Mouse (Mus musculus): Measurements from ENCODE around the gene Tcf25. TPM values are rescaled to one million over a fixed set of nuclear protein-coding genes. Genes with fewer than 3 reads are reported as not detected.

The Tcf25 gene
- 100 to 1,000 TPM; 239 to 260 TPM for polyA plus RNA-seq (2017; shearing (Covaris generic))

GRCm38 (mm10) chr8:123373403-123374238, at the start of gene Tcf25:
Tcf25 (plus strand) TSS chr8:123373753.

GRCm38 (mm10) chr8:123332262-123333090, 41.1 kb upstream of the Tcf25 start, which contains the start of gene Spire2:
Spire2 (plus strand) TSS chr8:123332713.

GRCm38 (mm10) chr8:123406786-123407185, 33.2 kb downstream of the Tcf25 start, which contains the start of gene Mc1r:
Mc1r (plus strand) TSS chr8:123407107.

GRCm38 (mm10) chr8:123411246-123411645, 37.7 kb downstream of the Tcf25 start, which contains the start of gene Tubb3:
Tubb3 (plus strand) TSS chr8:123411424.

GRCm38 (mm10) chr8:123423441-123423840, 49.9 kb downstream of the Tcf25 start, which contains the start of gene Def8:
Def8 (plus strand) TSS chr8:123423527.

Other genes with a start within 250 kb of the Tcf25 start
- gene Sult5a1, start 215.4 kb upstream of the Tcf25 start, polyA plus RNA-seq (2017; shearing (Covaris generic)) = 1 to 10 TPM in 1 of 2 experiments, under 1 TPM in 1; 0.19 to 3.3 TPM
- gene Dpep1, start 187.5 kb upstream of the Tcf25 start, polyA plus RNA-seq (2017; shearing (Covaris generic)) = 1 to 10 TPM in 1 of 2 experiments, under 1 TPM in 1; 0.20 to 1.2 TPM
- 100 to 1,000 TPM; 175 to 188 TPM for gene Chmp1a, start 161.0 kb upstream of the Tcf25 start, polyA plus RNA-seq (2017; shearing (Covaris generic))
- gene Spata33, start 160.9 kb upstream of the Tcf25 start, polyA plus RNA-seq (2017; shearing (Covaris generic)) = 1 to 10 TPM in 1 of 2 experiments, not detected in 1; 2.7 TPM
- 10 to 100 TPM; 20.7 to 36.0 TPM for gene Cdk10, start 148.9 kb upstream of the Tcf25 start, polyA plus RNA-seq (2017; shearing (Covaris generic))
- 10 to 100 TPM; 11.6 to 15.1 TPM for gene Spata2l, start 137.5 kb upstream of the Tcf25 start, polyA plus RNA-seq (2017; shearing (Covaris generic))
- gene Zfp276, start 119.6 kb upstream of the Tcf25 start, polyA plus RNA-seq (2017; shearing (Covaris generic)) = 10 to 100 TPM; 36.0 to 52.2 TPM
- gene Vps9d1, start 119.4 kb upstream of the Tcf25 start, polyA plus RNA-seq (2017; shearing (Covaris generic)) = 10 to 100 TPM; 26.5 to 35.1 TPM
- 10 to 100 TPM in 1 of 2 experiments, 1 to 10 TPM in 1; 7.3 to 13.6 TPM for gene Fanca, start 55.2 kb upstream of the Tcf25 start, polyA plus RNA-seq (2017; shearing (Covaris generic))
- under 1 TPM in 1 of 2 experiments, not detected in 1; 0.12 TPM for gene Spire2, start 41.0 kb upstream of the Tcf25 start, polyA plus RNA-seq (2017; shearing (Covaris generic))
- 1 to 10 TPM in 1 of 2 experiments, under 1 TPM in 1; 0.23 to 3.6 TPM for gene Mc1r, start 33.4 kb downstream of the Tcf25 start, polyA plus RNA-seq (2017; shearing (Covaris generic))
- 1 to 10 TPM in 1 of 2 experiments, under 1 TPM in 1; 0.36 to 1.8 TPM for gene Tubb3, start 37.7 kb downstream of the Tcf25 start, polyA plus RNA-seq (2017; shearing (Covaris generic))
- gene Def8, start 49.8 kb downstream of the Tcf25 start, polyA plus RNA-seq (2017; shearing (Covaris generic)) = 10 to 100 TPM; 12.2 to 14.4 TPM
- gene Afg3l1, start 104.2 kb downstream of the Tcf25 start, polyA plus RNA-seq (2017; shearing (Covaris generic)) = 10 to 100 TPM; 59.4 to 71.1 TPM
- gene Dbndd1, start 141.7 kb downstream of the Tcf25 start, polyA plus RNA-seq (2017; shearing (Covaris generic)) = 1 to 10 TPM in 1 of 2 experiments, under 1 TPM in 1; 0.12 to 2.0 TPM
- gene Gas8, start 145.1 kb downstream of the Tcf25 start, polyA plus RNA-seq (2017; shearing (Covaris generic)) = 1 to 10 TPM; 3.3 to 6.9 TPM

Measured in inflammation-experienced regulatory T-cells (primary cell).